Mouse (Mus musculus) retina, adult 2 months (tissue): ENCODE measurements around the gene Pcp2.
"Not testable (repeated sequence)": the region's sequence is repeated elsewhere in the genome, so short reads cannot be mapped to it uniquely, and the experiment has no call there.

Experiments used
- DNase-seq: peaks from one replicate; pipeline ENCODE4 v3.0.0-alpha.2; 2012; ENCODE audit warnings: low read depth, low spot score

The Pcp2 gene

DNA sequence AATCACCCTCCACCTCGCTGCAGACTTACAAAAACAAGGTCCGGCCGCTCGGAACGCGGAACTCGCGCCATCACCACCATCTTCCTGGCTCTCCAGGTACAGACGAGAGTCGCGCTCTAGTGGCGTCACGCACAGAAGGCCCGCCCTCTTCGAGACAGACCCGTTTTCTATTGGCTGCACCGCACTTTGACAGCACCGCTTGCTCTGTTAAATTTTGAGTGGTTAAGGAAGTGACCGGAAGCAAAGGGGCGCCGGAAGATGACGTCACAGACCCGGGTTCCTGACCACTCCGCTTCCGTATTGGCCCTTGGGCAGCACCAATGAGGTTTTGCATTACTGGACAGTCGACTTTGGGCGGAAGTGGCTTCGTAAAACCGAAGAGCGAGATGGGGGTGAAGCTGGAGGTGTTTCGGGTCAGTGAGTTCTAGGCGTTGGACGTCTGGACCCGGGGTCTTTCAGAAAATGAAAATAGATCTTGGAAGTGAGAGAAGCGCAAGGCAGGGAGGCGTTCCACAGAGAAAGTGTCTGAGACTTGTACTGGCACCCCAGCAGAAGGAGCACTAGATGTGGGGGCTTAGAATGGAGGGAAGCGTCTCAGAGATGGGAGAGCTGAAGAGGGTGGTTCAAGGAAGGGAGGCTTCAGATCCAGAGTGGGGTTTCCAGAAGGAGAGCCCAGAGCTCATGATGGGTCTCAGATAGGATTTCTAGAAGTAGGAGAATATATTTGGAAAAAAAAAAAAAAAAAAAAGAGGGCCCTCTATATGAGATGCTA is 4.0 kb downstream of the Pcp2 start, which contains the start of the genes Xab2 and Pet100:
TSS of gene Xab2 (minus strand) at position 118 of the 772 bp plus-strand sequence.
TSS of gene Pet100 (plus strand) at position 350 of the 772 bp plus-strand sequence.
- peak; percentile 100 for DNase-seq

GRCm38 (mm10) chr8:3609816-3610150 is 15.6 kb downstream of the Pcp2 start:
- no peak for DNase-seq

GRCm38 (mm10) chr8:3609046-3609815 is 16.1 kb downstream of the Pcp2 start:
- DNase-seq: peak; percentile 73

DNA sequence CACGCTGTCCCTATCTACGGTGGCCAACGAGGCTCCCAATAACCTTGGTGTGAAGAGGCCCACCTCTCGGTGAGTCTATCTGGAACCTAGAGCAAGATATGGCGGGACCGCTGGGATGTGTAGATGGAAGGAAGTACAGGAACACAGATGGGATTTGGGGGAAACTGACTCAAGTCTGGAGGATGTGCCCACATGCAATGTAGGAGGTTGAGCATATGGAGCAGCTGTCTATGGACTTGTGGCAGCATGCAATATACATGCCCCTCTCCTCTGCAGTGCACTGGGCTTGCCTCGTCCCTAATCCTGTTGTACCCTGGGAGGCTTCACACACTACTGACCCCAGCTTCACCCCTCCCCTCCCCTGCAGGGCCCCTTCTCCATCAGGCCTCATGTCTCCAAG is 17.5 kb downstream of the Pcp2 start:
- no peak for DNase-seq

DNA sequence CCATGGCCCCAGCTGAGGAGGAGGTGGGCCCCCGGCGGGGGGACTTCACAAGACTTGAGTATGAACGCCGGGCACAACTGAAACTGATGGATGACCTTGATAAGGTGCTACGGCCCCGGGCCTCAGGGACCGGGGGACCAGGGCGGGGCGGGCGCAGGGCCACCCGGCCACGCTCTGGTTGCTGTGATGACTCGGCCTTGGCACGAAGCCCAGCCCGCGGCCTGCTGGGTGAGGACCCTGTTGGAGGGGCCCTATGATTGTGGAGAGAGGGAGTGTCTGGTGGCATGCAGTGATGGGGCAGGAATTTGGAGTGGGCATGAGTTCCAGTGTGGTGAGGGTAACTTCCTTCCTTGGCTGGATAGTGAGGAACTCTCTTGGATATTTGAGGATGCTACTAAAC is 18.8 kb downstream of the Pcp2 start:
- no peak for DNase-seq

DNA sequence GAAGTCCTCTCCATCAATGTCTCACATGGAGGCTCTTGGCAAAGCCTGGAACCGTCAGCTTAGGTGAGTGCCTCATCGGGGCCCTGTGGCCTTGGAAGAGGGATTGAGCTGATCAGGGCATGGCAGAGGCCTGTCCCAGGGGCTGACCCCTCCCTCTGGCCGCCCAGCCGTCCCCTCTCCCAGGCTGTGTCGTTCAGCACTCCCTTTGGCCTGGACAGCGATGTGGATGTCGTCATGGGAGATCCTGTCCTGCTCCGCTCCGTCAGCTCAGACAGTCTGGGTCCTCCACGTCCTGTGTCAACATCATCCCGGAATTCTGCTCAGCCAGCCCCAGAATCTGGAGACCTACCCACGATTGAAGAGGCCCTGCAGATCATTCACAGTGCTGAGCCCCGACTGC is 21.9 kb downstream of the Pcp2 start:
- no peak for DNase-seq

DNA sequence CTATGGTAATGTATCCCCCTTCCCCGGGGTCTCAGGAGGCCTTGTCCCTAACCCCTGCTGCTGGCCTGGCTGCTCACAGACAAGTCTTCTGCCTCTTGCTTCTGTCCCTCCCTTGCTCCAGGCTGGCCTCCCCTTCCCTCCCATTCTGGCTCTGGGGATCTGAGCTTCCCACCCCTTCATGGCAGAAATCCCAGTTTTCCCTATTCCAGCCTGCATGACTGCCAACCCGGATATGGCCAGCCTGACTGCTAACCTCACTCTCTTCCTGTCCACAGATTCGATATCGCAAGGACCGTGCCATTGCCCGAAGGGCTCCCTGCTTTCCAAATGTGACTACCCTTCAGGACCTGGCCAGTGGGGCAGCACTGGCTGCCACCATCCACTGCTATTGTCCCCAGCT is 24.9 kb downstream of the Pcp2 start:
- no peak for DNase-seq

DNA sequence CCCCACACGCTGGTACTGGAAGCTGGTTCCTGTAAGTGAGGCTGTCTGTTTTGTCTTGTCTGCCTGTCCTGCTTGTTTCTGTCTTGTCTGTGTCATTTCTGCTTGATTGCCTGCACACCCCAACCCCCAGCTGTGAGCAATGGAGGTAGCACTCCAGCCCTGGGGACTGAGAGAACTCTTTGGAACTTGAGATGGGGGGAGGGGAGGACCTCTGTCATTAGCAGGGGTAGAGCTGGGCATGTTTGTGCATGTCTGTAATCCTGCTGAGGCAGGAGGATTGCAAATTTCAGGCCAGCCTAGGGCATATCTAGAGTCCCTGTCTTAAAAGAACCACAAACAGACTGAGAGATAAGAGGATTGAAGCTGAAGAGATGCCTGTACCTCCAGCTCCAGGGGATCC is 26.1 kb downstream of the Pcp2 start:
- no peak for DNase-seq

- DNase-seq: no peak
Measured at GRCm38 (mm10) chr8:3598054-3598453, 27.3 kb downstream of the Pcp2 start.

- no peak for DNase-seq
Measured at GRCm38 (mm10) chr8:3594466-3594865, 30.9 kb downstream of the Pcp2 start.

- DNase-seq: no peak
Measured at GRCm38 (mm10) chr8:3593470-3593869, 31.9 kb downstream of the Pcp2 start.

DNA sequence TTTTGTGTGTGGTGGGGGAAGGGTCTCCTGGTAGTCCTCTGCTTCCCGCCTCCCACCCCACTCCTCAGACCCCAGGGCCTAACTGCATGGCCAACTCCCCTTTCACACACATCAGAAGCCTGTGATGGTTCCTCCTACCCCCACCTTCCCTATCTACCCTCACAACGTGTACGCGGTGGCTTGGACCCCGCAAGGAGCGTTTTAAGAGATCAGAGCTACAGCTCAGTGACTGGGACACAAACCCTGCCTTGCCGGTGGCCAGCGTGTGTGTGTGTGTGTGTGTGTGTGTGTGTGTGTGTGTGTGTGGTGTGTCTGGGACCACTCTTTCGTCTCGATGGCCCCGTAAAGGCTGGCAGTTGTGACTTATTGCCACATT is 37.1 kb downstream of the Pcp2 start:
- no peak for DNase-seq

DNA sequence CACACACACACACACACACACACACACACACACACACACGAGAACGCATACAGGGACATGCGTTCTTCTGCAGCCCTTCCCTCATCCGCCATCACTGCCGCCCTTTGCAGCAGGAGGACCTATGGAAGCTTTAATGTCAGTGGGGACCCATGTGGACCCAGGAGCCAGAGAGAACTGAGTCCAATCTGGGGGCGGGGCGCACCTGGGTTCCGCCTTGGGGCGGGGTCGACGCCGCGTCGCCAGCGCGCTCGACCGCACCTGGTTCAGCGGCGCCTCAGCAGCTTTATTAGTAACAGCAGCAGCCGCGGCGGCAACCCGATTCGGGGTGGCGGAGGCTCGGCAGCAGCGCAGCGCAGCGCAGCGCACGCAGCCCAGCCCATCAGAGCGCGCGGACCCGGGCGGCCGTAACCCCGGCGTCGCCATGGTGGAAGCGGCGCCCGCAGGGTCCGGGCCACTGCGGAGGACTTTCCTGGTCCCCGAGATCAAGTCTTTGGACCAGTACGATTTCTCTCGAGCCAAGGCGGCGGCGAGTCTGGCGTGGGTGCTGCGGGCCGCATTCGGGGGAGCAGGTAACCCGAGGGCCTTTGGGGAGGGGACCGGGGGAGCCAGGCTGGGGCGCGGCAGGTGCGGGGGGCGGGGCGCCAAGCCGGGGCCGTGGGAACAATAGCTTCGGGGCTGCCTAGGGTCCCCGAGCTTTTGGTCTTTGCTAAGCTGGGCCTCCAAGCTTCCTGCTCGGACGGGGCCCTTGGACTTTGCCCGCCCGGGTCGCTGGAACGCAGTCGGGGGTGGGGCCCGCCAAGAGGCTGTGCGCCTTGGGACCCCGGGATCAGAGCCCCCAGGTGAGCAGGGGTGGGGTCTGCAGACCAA is 37.7 kb downstream of the Pcp2 start:
- DNase-seq: peak; percentile 46

GRCm38 (mm10) chr8:3586993-3587390 is 38.4 kb downstream of the Pcp2 start, which contains the start of gene Camsap3:
Gene Camsap3 (plus strand): TSS chr8:3587293.
- no peak for DNase-seq

- DNase-seq: no peak
Measured at GRCm38 (mm10) chr8:3586452-3586851, 38.9 kb downstream of the Pcp2 start.

GRCm38 (mm10) chr8:3581961-3582360 is 43.4 kb downstream of the Pcp2 start:
- DNase-seq: not testable (repeated sequence)

DNA sequence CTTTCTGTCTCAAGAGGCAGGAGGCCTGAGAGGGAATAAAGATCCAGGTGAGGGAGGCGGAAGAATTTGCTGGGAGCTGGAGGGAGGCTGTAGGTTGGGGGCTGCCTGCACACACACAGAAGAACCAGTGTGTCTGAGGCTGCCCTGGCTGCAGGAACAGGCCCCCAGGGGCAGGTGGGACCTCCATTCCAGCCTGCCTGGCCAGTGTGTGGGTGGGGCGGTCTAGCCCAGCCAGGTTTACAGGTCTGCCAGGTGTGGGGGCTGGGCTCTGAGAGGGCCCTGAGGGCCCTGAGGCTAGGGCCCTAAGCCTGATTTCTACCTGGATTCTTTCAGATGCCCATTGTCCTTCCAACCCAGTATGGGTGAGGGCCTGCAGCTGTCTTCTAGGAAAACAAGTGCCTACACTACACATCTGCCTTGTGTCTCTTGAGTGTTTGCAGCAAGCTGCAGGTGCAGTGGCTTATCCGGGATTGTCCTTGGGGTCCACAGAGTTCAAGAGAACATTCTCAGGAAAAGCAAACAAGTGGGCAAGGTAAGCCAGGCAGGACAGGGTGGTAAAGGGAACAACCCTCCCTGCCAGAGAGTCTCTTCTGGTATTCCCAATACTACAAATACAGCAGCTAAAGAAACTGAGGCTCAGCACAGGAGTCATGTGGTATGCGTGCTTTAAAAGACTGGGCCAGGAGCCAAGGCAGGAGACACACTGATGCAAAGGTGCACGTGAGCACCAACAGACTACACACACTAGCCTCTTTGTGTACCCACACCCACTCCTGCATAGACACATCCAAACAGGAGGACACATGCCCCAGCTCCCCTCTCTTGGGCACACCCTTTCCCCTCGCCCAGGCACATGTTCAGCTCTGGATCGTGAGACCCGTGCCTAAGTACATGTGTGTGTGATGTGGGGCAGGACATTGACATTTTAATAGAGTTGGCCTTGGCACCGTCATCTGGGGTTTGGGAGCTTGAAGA is 45.7 kb downstream of the Pcp2 start:
- no peak for DNase-seq

- no peak for DNase-seq
Measured at GRCm38 (mm10) chr8:3576211-3576960, 49.0 kb downstream of the Pcp2 start.

DNA sequence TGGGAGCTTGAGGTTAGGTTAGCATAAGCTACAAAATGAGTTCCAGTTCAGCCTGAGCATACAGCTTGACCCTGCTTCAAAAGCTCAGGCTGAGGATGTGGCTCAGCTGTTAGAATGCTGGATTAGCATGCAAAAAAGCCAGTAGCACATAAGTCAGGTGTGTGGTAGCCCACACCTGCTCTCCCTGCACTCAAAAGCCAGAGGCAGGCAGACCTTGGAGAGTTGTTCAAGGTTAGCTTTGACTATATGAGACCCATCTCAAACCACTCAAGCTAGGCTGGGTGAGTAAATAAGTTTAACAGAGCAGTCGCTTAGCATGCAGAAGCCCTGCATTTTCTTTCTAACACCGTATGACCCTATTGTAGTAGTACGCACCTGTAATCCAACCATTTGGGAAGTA is 50.8 kb downstream of the Pcp2 start:
- DNase-seq: no peak
